Mouse (Mus musculus): ENCODE data around the gene Spop. TPM values are rescaled to one million over a fixed set of nuclear protein-coding genes. Genes with fewer than 3 reads are reported as not detected.

Spop gene
- total and polyA plus RNA-seq, 2 experiments from 2014 or later: 34.5 to 142 TPM

- 99% methylated on average over 2 of the region's 2 CpGs for WGBS
- DNase-seq (ENCODE audit: low spot score) (no peak), ATAC-seq (ENCODE audit: insufficient read depth, low read depth) (no peak)
- no peak overlapping the region for H3K9ac ChIP-seq (replicated peaks; ENCODE audit: low read depth, low read length)
- no peak overlapping the region for H3K4me2 ChIP-seq (ENCODE audit: low read depth, low read length)
- no peaks in the 10 kb centered on the region for H3K9me3 ChIP-seq (replicated peaks; ENCODE audit: control insufficient read depth, low read length)
- H3K4me3 ChIP-seq (ENCODE audit: low read depth, low read length): no peak overlapping the region
- no peak for TF ChIP-seq EP300 (IDR thresholded peaks at IDR 0.05; ENCODE audit: low read depth)
- TF ChIP-seq CTCF (IDR thresholded peaks at IDR 0.05; ENCODE audit: low read depth): no peak
- no peaks in the 10 kb centered on the region for H3K27me3 ChIP-seq (ENCODE audit: control insufficient read depth, insufficient read depth, low read length)
- H3K4me1 ChIP-seq (ENCODE audit: control insufficient read depth, insufficient read depth): no peaks in the 10 kb centered on the region
- peaks cover 90% of the 10 kb centered on the region for H3K36me3 ChIP-seq (replicated peaks; ENCODE audit: control insufficient read depth, insufficient read depth, low read length)
- H3K27ac ChIP-seq (ENCODE audit: low read depth): no peak overlapping the region
Observed at GRCm38 (mm10) chr11:95487237-95487636, 73.4 kb downstream of the Spop start.

- Histone ChIP-seq H3K36me3 (replicated peaks; ENCODE audit: control insufficient read depth, insufficient read depth, low read length) (peaks cover 93% of the 10 kb centered on the region), H3K4me2 (ENCODE audit: low read depth, low read length) (no peak overlapping the region), H3K9ac (replicated peaks; ENCODE audit: low read depth, low read length) (no peak overlapping the region; the same call in 1 of the 2 replicates), H3K4me3 (ENCODE audit: low read depth, low read length) (no peak overlapping the region), H3K4me1 (ENCODE audit: control insufficient read depth, insufficient read depth) (no peaks in the 10 kb centered on the region), H3K27ac (ENCODE audit: low read depth) (peak overlapping the region; percentile 54), H3K27me3 (ENCODE audit: control insufficient read depth, insufficient read depth, low read length) (no peaks in the 10 kb centered on the region), H3K9me3 (replicated peaks; ENCODE audit: control insufficient read depth, low read length) (no peaks in the 10 kb centered on the region)
- 53% methylated on average over 14 of the region's 14 CpGs for WGBS
- TF ChIP-seq CTCF (IDR thresholded peaks at IDR 0.05; ENCODE audit: low read depth): no peak
- no peak for TF ChIP-seq EP300 (IDR thresholded peaks at IDR 0.05; ENCODE audit: low read depth)
- no peak for DNase-seq (ENCODE audit: low spot score)
- peak; percentile 64; the same call in 1 of the 2 replicates for ATAC-seq (ENCODE audit: insufficient read depth, low read depth)
Observed at GRCm38 (mm10) chr11:95490104-95490503, 76.2 kb downstream of the Spop start.

- Histone ChIP-seq H3K4me2 (ENCODE audit: low read depth, low read length) (no peak overlapping the region), H3K9ac (replicated peaks; ENCODE audit: low read depth, low read length) (no peak overlapping the region), H3K27ac (ENCODE audit: low read depth) (no peak overlapping the region), H3K4me1 (ENCODE audit: control insufficient read depth, insufficient read depth) (no peaks in the 10 kb centered on the region), H3K4me3 (ENCODE audit: low read depth, low read length) (no peak overlapping the region), H3K36me3 (replicated peaks; ENCODE audit: control insufficient read depth, insufficient read depth, low read length) (peaks cover 72% of the 10 kb centered on the region), H3K9me3 (replicated peaks; ENCODE audit: control insufficient read depth, low read length) (no peaks in the 10 kb centered on the region), H3K27me3 (ENCODE audit: control insufficient read depth, insufficient read depth, low read length) (no peaks in the 10 kb centered on the region)
- 90% methylated on average over 4 of the region's 4 CpGs for whole genome bisulfite sequencing
- ATAC-seq (ENCODE audit: insufficient read depth, low read depth) (no peak), DNase-seq (ENCODE audit: low spot score) (no peak)
- TF ChIP-seq CTCF (IDR thresholded peaks at IDR 0.05; ENCODE audit: low read depth): no peak
- no peak for TF ChIP-seq EP300 (IDR thresholded peaks at IDR 0.05; ENCODE audit: low read depth)
Observed at GRCm38 (mm10) chr11:95492256-95492655, 78.4 kb downstream of the Spop start.

GRCm38 (mm10) chr11:95493010-95493409 is 79.1 kb downstream of the Spop start:
- no peak for DNase-seq (ENCODE audit: low spot score)
- TF ChIP-seq CTCF (IDR thresholded peaks at IDR 0.05; ENCODE audit: low read depth) (no peak), EP300 (IDR thresholded peaks at IDR 0.05; ENCODE audit: low read depth) (no peak)
- no peak overlapping the region for H3K4me3 ChIP-seq (ENCODE audit: low read depth, low read length)
- H3K9ac ChIP-seq (replicated peaks; ENCODE audit: low read depth, low read length): no peak overlapping the region
- no peak overlapping the region for H3K27ac ChIP-seq (ENCODE audit: low read depth)
- H3K4me2 ChIP-seq (ENCODE audit: low read depth, low read length): no peak overlapping the region
- H3K4me1 ChIP-seq (ENCODE audit: control insufficient read depth, insufficient read depth): no peaks in the 10 kb centered on the region
- 92% methylated on average over 4 of the region's 4 CpGs for WGBS
- H3K36me3 ChIP-seq (replicated peaks; ENCODE audit: control insufficient read depth, insufficient read depth, low read length): peaks cover 77% of the 10 kb centered on the region
- H3K27me3 ChIP-seq (ENCODE audit: control insufficient read depth, insufficient read depth, low read length): no peaks in the 10 kb centered on the region
- ATAC-seq (ENCODE audit: insufficient read depth, low read depth): no peak
- H3K9me3 ChIP-seq (replicated peaks; ENCODE audit: control insufficient read depth, low read length): no peaks in the 10 kb centered on the region

GRCm38 (mm10) chr11:95493950-95494349 is 80.1 kb downstream of the Spop start:
- H3K9me3 ChIP-seq (replicated peaks; ENCODE audit: control insufficient read depth, low read length): no peaks in the 10 kb centered on the region
- WGBS: 75% methylated on average over 9 of the region's 9 CpGs
- H3K36me3 ChIP-seq (replicated peaks; ENCODE audit: control insufficient read depth, insufficient read depth, low read length): peaks cover 75% of the 10 kb centered on the region
- H3K4me3 ChIP-seq (ENCODE audit: low read depth, low read length): no peak overlapping the region
- no peaks in the 10 kb centered on the region for H3K4me1 ChIP-seq (ENCODE audit: control insufficient read depth, insufficient read depth)
- no peak overlapping the region for H3K9ac ChIP-seq (replicated peaks; ENCODE audit: low read depth, low read length)
- no peak overlapping the region for H3K4me2 ChIP-seq (ENCODE audit: low read depth, low read length)
- DNase-seq (ENCODE audit: low spot score): no peak
- no peaks in the 10 kb centered on the region for H3K27me3 ChIP-seq (ENCODE audit: control insufficient read depth, insufficient read depth, low read length)
- no peak overlapping the region for H3K27ac ChIP-seq (ENCODE audit: low read depth)
- ATAC-seq (ENCODE audit: insufficient read depth, low read depth): no peak
- no peak for TF ChIP-seq CTCF (IDR thresholded peaks at IDR 0.05; ENCODE audit: low read depth)
- TF ChIP-seq EP300 (IDR thresholded peaks at IDR 0.05; ENCODE audit: low read depth): no peak

- Histone ChIP-seq H3K4me1 (ENCODE audit: control insufficient read depth, insufficient read depth) (no peaks in the 10 kb centered on the region), H3K27ac (ENCODE audit: low read depth) (no peak overlapping the region), H3K9ac (replicated peaks; ENCODE audit: low read depth, low read length) (no peak overlapping the region), H3K9me3 (replicated peaks; ENCODE audit: control insufficient read depth, low read length) (no peaks in the 10 kb centered on the region), H3K27me3 (ENCODE audit: control insufficient read depth, insufficient read depth, low read length) (no peaks in the 10 kb centered on the region), H3K4me2 (ENCODE audit: low read depth, low read length) (no peak overlapping the region), H3K36me3 (replicated peaks; ENCODE audit: control insufficient read depth, insufficient read depth, low read length) (peaks cover 71% of the 10 kb centered on the region), H3K4me3 (ENCODE audit: low read depth, low read length) (no peak overlapping the region)
- 71% methylated on average over 3 of the region's 3 CpGs for WGBS
- no peak for DNase-seq (ENCODE audit: low spot score)
- no peak for ATAC-seq (ENCODE audit: insufficient read depth, low read depth)
- TF ChIP-seq CTCF (IDR thresholded peaks at IDR 0.05; ENCODE audit: low read depth) (no peak), EP300 (IDR thresholded peaks at IDR 0.05; ENCODE audit: low read depth) (no peak)
Observed at GRCm38 (mm10) chr11:95494374-95494773, 80.5 kb downstream of the Spop start.

All from heart, postnatal 0 days (tissue).